Mouse (Mus musculus) lung, postnatal 4 days (tissue): ENCODE results near the gene Fgf9.

ENCODE experiments used
- DNase-seq, 2 experiments: peaks; one replicate each; pipeline ENCODE4 v3.0.0; 2021

The Fgf9 gene

GRCm38 (mm10) chr14:58070481-58071119 is at the start of gene Fgf9:
Fgf9 (plus strand) TSS chr14:58070547.
- DNase-seq: peak; percentile 13 to 35

GRCm38 (mm10) chr14:58034567-58034966 is 35.8 kb upstream of the Fgf9 start:
- DNase-seq: peak in 1 of 2 experiments; percentile 55

- no peak for DNase-seq
Observed at GRCm38 (mm10) chr14:58036174-58036573, 34.2 kb upstream of the Fgf9 start.

GRCm38 (mm10) chr14:58046639-58047284 is 23.6 kb upstream of the Fgf9 start:
- DNase-seq: no peak

GRCm38 (mm10) chr14:58050691-58051090 is 19.7 kb upstream of the Fgf9 start:
- no peak for DNase-seq

GRCm38 (mm10) chr14:58067586-58067985 is 2.8 kb upstream of the Fgf9 start:
- DNase-seq: peak in 1 of 2 experiments; percentile 20

GRCm38 (mm10) chr14:58068641-58069040 is 1.7 kb upstream of the Fgf9 start:
- no peak for DNase-seq

- DNase-seq: no peak
Observed at GRCm38 (mm10) chr14:58069927-58070326, 420 bp upstream of the Fgf9 start.

- DNase-seq: peak; percentile 61 to 71
Observed at GRCm38 (mm10) chr14:58071120-58071641, 834 bp downstream of the Fgf9 start.

- DNase-seq: peak; percentile 70 to 84
Observed at GRCm38 (mm10) chr14:58071830-58072770, 1.8 kb downstream of the Fgf9 start.

GRCm38 (mm10) chr14:58072771-58073501 is 2.6 kb downstream of the Fgf9 start:
- no peak for DNase-seq

GRCm38 (mm10) chr14:58073936-58074335 is 3.6 kb downstream of the Fgf9 start:
- DNase-seq: peak in 1 of 2 experiments; percentile 29

GRCm38 (mm10) chr14:58074621-58075432 is 4.5 kb downstream of the Fgf9 start:
- peak; percentile 16 to 30 for DNase-seq

- DNase-seq: peak; percentile 27 to 42
Observed at GRCm38 (mm10) chr14:58075433-58076029, 5.2 kb downstream of the Fgf9 start.

GRCm38 (mm10) chr14:58076030-58076521 is 5.7 kb downstream of the Fgf9 start:
- peak; percentile 46 to 59 for DNase-seq

GRCm38 (mm10) chr14:58076726-58077255 is 6.4 kb downstream of the Fgf9 start:
- no peak for DNase-seq

GRCm38 (mm10) chr14:58079471-58079870 is 9.1 kb downstream of the Fgf9 start:
- no peak for DNase-seq

GRCm38 (mm10) chr14:58081955-58082354 is 11.6 kb downstream of the Fgf9 start:
- no peak for DNase-seq

GRCm38 (mm10) chr14:58084240-58084639 is 13.9 kb downstream of the Fgf9 start:
- no peak for DNase-seq

- DNase-seq: no peak
Observed at GRCm38 (mm10) chr14:58087326-58087725, 17.0 kb downstream of the Fgf9 start.

- no peak for DNase-seq
Observed at GRCm38 (mm10) chr14:58089486-58089885, 19.1 kb downstream of the Fgf9 start.
